Mouse (Mus musculus): ENCODE data around the gene Clec5a. TPM values are rescaled to one million over a fixed set of nuclear protein-coding genes. Genes with fewer than 3 reads are reported as not detected.

The Clec5a gene
- 0.24 TPM in 1 of 2 replicates, not detected in the other for polyA plus RNA-seq (2012; rRNA removed)

DNA sequence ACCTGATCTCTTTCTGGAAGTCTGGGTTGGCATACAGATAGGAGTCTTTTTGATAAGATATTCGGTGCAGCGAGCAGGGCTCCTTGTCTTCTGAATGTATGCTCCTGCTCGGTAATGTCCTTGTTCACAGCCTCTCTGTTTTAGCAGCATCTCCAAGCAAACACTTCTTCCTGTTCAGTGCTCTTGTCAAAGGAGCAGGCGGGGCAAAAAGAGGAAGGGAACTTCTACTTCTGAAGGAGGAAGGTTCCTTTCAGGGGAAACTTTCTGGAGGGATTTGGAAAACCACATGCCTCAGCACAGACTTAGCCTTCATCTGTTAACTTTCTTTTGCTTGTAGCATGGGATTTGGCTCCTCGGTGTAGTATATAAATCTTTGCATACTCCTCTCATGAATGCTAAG is at the start of gene Clec5a:
TSS of gene Clec5a (minus strand) at position 177 of the 400 bp plus-strand sequence.
- Histone ChIP-seq H3K27ac (ENCODE audit: control insufficient read depth, insufficient read depth, low read depth, low read length) (no peak within 1 kb of the TSS), H3K4me3 (ENCODE audit: control insufficient read depth, low read depth, low read length) (no peak within 1 kb of the TSS), H3K27me3 (ENCODE audit: control insufficient read depth, insufficient read depth, low read length) (no peaks in the 10 kb centered on the region), H3K36me3 (ENCODE audit: control insufficient read depth, insufficient read depth, low read length) (no peaks in the 10 kb centered on the region), H3K4me1 (ENCODE audit: control insufficient read depth, insufficient read depth, low read length) (no peaks in the 10 kb centered on the region)
- TF ChIP-seq CTCF (IDR thresholded peaks at IDR 0.05; ENCODE audit: control insufficient read depth, insufficient read depth, insufficient replicate concordance, low read depth, low read length), result no peak

DNA sequence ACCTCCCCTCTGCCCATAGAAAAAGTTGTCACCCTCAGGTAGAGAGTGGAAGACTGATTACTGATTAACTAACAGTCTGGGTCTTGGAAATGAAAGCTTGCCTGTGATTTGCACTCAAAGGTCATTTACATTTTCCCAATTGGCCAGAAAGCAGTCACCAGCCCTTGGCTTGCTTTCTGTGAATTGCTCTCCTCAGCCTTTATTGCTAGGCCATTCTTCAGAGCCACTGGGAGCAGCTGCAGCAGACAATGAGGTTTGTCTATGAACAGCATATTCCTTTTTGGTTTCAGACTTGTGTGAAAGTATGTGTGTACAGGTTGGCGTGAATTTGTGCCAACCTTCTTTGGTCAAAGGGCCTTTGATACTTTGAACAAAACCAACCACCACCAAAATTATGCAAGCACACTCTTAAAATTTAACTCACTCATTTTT is 49.0 kb upstream of the Clec5a start:
- H3K36me3 ChIP-seq (ENCODE audit: control insufficient read depth, insufficient read depth, low read length), result no peaks in the 10 kb centered on the region
- no peaks in the 10 kb centered on the region for H3K4me1 ChIP-seq (ENCODE audit: control insufficient read depth, insufficient read depth, low read length)
- no peak overlapping the region for H3K4me3 ChIP-seq (ENCODE audit: control insufficient read depth, low read depth, low read length)
- no peaks in the 10 kb centered on the region for H3K27me3 ChIP-seq (ENCODE audit: control insufficient read depth, insufficient read depth, low read length)
- H3K27ac ChIP-seq (ENCODE audit: control insufficient read depth, insufficient read depth, low read depth, low read length), result no peak overlapping the region
- TF ChIP-seq POLR2A (IDR thresholded peaks at IDR 0.05; ENCODE audit: control insufficient read depth, low read depth, low read length) (no peak), CTCF (IDR thresholded peaks at IDR 0.05; ENCODE audit: control insufficient read depth, insufficient read depth, insufficient replicate concordance, low read depth, low read length) (no peak)

DNA sequence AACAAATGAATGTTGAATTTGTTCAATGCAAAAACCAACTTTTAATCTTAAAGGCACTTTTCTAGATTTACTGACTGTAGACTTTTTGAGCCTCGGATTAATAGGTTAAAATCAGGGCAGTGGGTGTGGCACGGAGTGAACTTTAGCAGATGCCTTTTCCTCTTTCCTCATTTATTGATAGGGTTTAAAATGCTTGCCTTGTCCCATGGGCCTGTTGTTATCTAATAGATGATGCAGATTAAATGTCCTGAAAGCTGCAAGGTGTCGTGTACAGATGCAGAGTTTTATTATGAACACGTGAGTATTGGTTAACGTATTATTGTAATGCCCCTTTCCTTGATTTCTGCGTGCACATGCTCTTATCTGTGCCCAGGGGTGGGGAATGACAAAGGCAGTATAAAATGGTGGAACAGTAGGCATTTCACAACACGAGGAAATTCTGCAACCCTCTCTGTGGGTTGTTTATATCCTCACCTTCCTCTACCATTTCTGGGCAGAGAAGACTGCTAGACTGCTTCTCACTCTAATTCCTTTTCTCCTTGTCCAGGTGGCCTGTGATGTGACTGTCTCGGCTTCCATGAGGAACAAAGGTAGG is 42.9 kb upstream of the Clec5a start, which contains the start of gene Mgam:
TSS of gene Mgam (plus strand) at position 426 of the 595 bp plus-strand sequence.
- Histone ChIP-seq H3K27ac (ENCODE audit: control insufficient read depth, insufficient read depth, low read depth, low read length) (no peak within 1 kb of the TSS), H3K4me1 (ENCODE audit: control insufficient read depth, insufficient read depth, low read length) (no peaks in the 10 kb centered on the region), H3K4me3 (ENCODE audit: control insufficient read depth, low read depth, low read length) (no peak within 1 kb of the TSS), H3K36me3 (ENCODE audit: control insufficient read depth, insufficient read depth, low read length) (no peaks in the 10 kb centered on the region), H3K27me3 (ENCODE audit: control insufficient read depth, insufficient read depth, low read length) (no peaks in the 10 kb centered on the region)
- TF ChIP-seq CTCF (IDR thresholded peaks at IDR 0.05; ENCODE audit: control insufficient read depth, insufficient read depth, insufficient replicate concordance, low read depth, low read length) (no peak), POLR2A (IDR thresholded peaks at IDR 0.05; ENCODE audit: control insufficient read depth, low read depth, low read length) (no peak)

DNA sequence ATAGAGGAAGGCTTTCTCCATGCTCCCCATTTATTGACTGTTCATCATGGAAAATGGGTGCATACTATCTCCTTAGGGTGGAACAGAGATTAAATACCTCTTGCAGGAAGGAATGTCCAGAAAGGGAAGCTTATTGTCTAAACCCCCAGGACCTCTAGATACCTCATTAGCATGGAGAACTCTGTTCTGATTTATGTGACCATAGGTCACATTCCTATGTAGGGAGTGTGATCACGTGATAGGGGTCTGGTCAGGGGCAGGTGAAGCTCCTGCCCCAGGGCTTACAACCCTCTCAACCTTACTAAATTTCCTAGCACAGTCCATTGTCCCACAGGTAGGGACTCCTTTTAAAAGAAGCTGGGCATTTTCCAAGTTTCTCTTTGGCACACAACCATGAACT is 40.5 kb upstream of the Clec5a start:
- Histone ChIP-seq H3K27ac (ENCODE audit: control insufficient read depth, insufficient read depth, low read depth, low read length) (no peak overlapping the region), H3K4me1 (ENCODE audit: control insufficient read depth, insufficient read depth, low read length) (no peaks in the 10 kb centered on the region), H3K27me3 (ENCODE audit: control insufficient read depth, insufficient read depth, low read length) (no peaks in the 10 kb centered on the region), H3K36me3 (ENCODE audit: control insufficient read depth, insufficient read depth, low read length) (no peaks in the 10 kb centered on the region), H3K4me3 (ENCODE audit: control insufficient read depth, low read depth, low read length) (no peak overlapping the region)
- TF ChIP-seq POLR2A (IDR thresholded peaks at IDR 0.05; ENCODE audit: control insufficient read depth, low read depth, low read length), result no peak
- no peak for TF ChIP-seq CTCF (IDR thresholded peaks at IDR 0.05; ENCODE audit: control insufficient read depth, insufficient read depth, insufficient replicate concordance, low read depth, low read length)

DNA sequence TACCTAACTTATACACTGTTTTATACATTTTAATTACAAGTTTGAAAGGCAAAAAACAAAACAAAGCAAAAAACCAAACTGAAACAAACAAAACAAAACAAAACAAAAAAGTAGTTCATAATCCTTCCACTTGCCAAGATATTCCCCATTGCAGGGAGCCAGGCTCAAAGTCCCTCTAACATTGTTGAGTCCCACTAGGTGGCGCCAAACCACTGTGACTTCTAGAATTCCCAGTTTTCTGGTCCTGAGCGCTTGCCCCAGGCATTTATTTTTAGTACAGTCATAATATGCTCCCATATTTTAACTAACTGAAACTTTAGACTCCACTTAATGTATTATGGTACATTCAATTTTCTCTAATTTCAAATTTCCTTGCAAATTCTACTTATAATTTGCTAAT is 32.3 kb upstream of the Clec5a start:
- no peaks in the 10 kb centered on the region for H3K27me3 ChIP-seq (ENCODE audit: control insufficient read depth, insufficient read depth, low read length)
- TF ChIP-seq CTCF (IDR thresholded peaks at IDR 0.05; ENCODE audit: control insufficient read depth, insufficient read depth, insufficient replicate concordance, low read depth, low read length) (peak; percentile 22; the same call in 1 of the 2 replicates), POLR2A (IDR thresholded peaks at IDR 0.05; ENCODE audit: control insufficient read depth, low read depth, low read length) (no peak)
- no peaks in the 10 kb centered on the region for H3K36me3 ChIP-seq (ENCODE audit: control insufficient read depth, insufficient read depth, low read length)
- no peak overlapping the region for H3K4me3 ChIP-seq (ENCODE audit: control insufficient read depth, low read depth, low read length)
- no peak overlapping the region for H3K27ac ChIP-seq (ENCODE audit: control insufficient read depth, insufficient read depth, low read depth, low read length)
- H3K4me1 ChIP-seq (ENCODE audit: control insufficient read depth, insufficient read depth, low read length), result no peaks in the 10 kb centered on the region

DNA sequence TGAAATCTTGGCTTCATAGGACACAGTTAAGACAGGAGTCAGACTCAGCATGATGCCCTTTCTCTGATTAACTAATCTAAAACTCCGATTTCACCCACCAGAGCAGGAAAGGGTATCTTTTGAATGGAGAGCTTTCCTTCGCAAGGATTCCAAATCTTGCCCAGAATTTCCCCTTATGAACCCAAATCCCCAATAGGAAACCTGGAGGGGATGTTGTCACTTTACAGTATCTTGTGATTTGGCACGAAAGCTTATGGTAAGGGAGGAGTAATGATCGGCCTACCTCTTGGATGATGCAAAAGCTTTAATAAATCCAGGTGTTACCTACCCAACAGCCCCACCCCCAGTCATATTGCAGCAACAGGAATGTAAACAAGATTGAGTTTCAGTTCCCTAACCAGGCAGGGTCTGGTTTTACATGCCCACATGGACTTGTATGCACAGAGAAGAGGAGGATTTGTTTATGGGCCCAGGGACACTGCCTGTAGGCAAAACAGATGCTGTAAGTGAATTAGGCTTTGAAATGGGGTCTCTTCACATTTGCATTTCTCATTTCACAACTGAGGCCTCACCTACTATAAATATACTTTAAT is 27.7 kb upstream of the Clec5a start, which contains the start of gene Tas2r138:
TSS of gene Tas2r138 (minus strand) at position 51 of the 593 bp plus-strand sequence.
- H3K4me3 ChIP-seq (ENCODE audit: control insufficient read depth, low read depth, low read length), result no peak within 1 kb of the TSS
- H3K4me1 ChIP-seq (ENCODE audit: control insufficient read depth, insufficient read depth, low read length), result no peaks in the 10 kb centered on the region
- H3K27ac ChIP-seq (ENCODE audit: control insufficient read depth, insufficient read depth, low read depth, low read length), result no peak within 1 kb of the TSS
- TF ChIP-seq POLR2A (IDR thresholded peaks at IDR 0.05; ENCODE audit: control insufficient read depth, low read depth, low read length), result no peak
- TF ChIP-seq CTCF (IDR thresholded peaks at IDR 0.05; ENCODE audit: control insufficient read depth, insufficient read depth, insufficient replicate concordance, low read depth, low read length), result no peak
- H3K27me3 ChIP-seq (ENCODE audit: control insufficient read depth, insufficient read depth, low read length), result no peaks in the 10 kb centered on the region
- H3K36me3 ChIP-seq (ENCODE audit: control insufficient read depth, insufficient read depth, low read length), result no peaks in the 10 kb centered on the region

DNA sequence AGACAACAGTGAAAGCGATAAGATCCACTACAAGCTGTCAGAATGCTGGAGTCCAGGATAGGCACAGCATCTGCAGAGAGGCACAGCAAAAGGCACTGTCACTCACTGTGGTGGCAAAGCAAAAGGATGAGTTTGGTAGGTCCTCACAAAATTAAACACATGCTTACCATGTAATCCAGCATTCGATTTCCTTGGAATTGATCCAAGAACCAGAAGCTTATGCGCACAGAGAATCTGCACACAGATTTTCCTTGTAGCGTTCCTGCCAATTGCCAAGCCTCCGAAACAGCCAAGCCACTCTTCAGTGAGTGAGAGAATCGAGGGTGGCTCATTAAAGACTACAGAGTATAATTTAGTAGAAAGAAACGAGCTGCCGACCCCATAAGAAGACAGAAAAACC is 24.6 kb upstream of the Clec5a start:
- Histone ChIP-seq H3K4me1 (ENCODE audit: control insufficient read depth, insufficient read depth, low read length) (no peaks in the 10 kb centered on the region), H3K27me3 (ENCODE audit: control insufficient read depth, insufficient read depth, low read length) (no peaks in the 10 kb centered on the region), H3K27ac (ENCODE audit: control insufficient read depth, insufficient read depth, low read depth, low read length) (no peak overlapping the region), H3K36me3 (ENCODE audit: control insufficient read depth, insufficient read depth, low read length) (no peaks in the 10 kb centered on the region), H3K4me3 (ENCODE audit: control insufficient read depth, low read depth, low read length) (no peak overlapping the region)
- TF ChIP-seq CTCF (IDR thresholded peaks at IDR 0.05; ENCODE audit: control insufficient read depth, insufficient read depth, insufficient replicate concordance, low read depth, low read length) (no peak), POLR2A (IDR thresholded peaks at IDR 0.05; ENCODE audit: control insufficient read depth, low read depth, low read length) (no peak)
